Mouse (Mus musculus) splenic B cell, adult 2 months (primary cell): ENCODE data around the gene Adam29.

Experiments
- DNase-seq: peaks from one replicate; pipeline ENCODE4 v3.0.0-alpha.2; 2011; ENCODE audit warnings: low read depth, low spot score
- H3K27me3 ChIP-seq: 2 replicates; pipeline ENCODE4 v1.6.1; 2012; ENCODE audit warnings: mild to moderate bottlenecking, low read length, moderate library complexity, mixed read lengths; ENCODE audit not compliant: control insufficient read depth, poor library complexity, insufficient read depth, severe bottlenecking
- H3K36me3 ChIP-seq: 2 replicates; pipeline ENCODE4 v1.6.1; 2012; ENCODE audit warnings: mild to moderate bottlenecking, low read length, moderate library complexity, mixed read lengths; ENCODE audit not compliant: control insufficient read depth, poor library complexity, insufficient read depth, severe bottlenecking

Gene Adam29

GRCm38 (mm10) chr8:55906848-55907247 lies at the start of gene Adam29:
Gene Adam29 (minus strand): TSS chr8:55906948.
- no peak for DNase-seq
- Histone ChIP-seq H3K27me3 (no peaks in the 10 kb centered on the region), H3K36me3 (no peaks in the 10 kb centered on the region)

DNA sequence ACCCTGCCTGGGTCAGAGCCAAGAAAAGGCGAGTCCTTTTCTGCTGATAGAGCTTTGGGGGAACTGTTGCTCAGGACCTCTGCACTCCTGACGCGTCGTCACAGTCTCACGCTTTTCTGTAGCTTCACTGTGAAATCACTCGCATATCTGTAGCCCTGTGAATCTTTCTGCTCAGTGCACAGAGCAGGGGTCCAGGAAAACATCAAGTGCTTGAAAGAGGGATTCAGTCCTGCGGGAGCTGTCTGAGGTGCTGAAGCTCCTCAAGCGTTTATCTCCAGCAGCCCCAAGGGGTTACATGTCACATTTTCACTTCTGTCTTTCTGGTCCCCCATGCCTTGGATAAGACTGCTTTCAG lies 33.8 kb upstream of the Adam29 start:
- DNase-seq = no peak
- no peaks in the 10 kb centered on the region for H3K27me3 ChIP-seq
- no peaks in the 10 kb centered on the region for H3K36me3 ChIP-seq

- Histone ChIP-seq H3K27me3 (no peaks in the 10 kb centered on the region), H3K36me3 (no peaks in the 10 kb centered on the region)
- no peak for DNase-seq
Measured at GRCm38 (mm10) chr8:55939870-55940525, 33.2 kb upstream of the Adam29 start, which contains the start of gene Glra3. Gene Glra3 (plus strand): TSS chr8:55940460.
